19 mouse cellular contexts compared by ENCODE assay signal in the genomic region with DNA sequence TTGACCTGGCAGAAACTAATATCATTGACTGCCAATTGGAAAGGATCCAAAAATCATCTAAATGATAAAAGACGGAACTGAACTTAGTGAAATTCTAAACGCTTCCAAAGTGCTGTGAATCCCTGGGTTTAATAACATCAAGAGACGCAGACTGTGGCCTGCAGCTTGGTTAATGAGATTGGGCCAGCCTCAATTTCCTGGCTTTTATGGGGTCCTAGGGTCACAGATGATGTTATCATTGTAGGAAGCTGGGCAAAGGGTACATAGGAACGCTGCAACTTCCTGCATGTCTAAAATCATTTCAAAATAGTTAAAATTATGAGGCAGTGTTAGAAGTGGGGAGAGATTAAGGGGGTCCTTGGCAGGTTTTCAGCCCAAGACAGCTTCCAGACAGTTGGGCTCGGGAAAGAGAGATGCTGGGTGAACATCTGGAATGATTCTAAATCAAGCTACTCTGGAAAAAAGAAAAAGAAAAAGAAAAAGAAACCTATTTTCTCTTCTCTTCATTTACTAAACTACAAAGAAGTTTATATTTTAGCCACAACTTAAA. TPM values are rescaled to one million over a fixed set of nuclear protein-coding genes. Genes with fewer than 3 reads are reported as not detected.
DNase-seq lines count a peak whose midpoint lies in the region; ATAC-seq and TF ChIP-seq lines count a peak whose summit lies in the region.
"Had no signal": no experiment of that assay in that cellular context is flagged by ENCODE, and none has a peak within 500 bp of the region (broad histone marks: within the 10 kb centered on the region; RNA-seq: fewer than 3 reads in every experiment).

No protein-coding gene starts in this region.

- no peaks in the 10 kb centered on the region for H3K36me3 ChIP-seq in limb, embryonic 11.5 days (ENCODE audit: control insufficient read depth, insufficient read depth, low read length)
- no peaks in the 10 kb centered on the region for H3K36me3 ChIP-seq in limb, embryonic 10.5 days
- no peaks in the 10 kb centered on the region; the same call in 1 of the 2 replicates for H3K36me3 ChIP-seq in embryonic facial prominence, embryonic 13.5 days
- no peaks in the 10 kb centered on the region for H3K36me3 ChIP-seq in intestine, embryonic 16.5 days (ENCODE audit: control insufficient read depth, insufficient read depth, low read length)
- no peaks in the 10 kb centered on the region for H3K36me3 ChIP-seq in limb, embryonic 14.5 days (ENCODE audit: control insufficient read depth, insufficient read depth, low read length)
- H3K36me3 ChIP-seq in forebrain, embryonic 13.5 days (ENCODE audit: poor library complexity, severe bottlenecking), result no peaks in the 10 kb centered on the region
- H3K36me3 ChIP-seq in hindbrain, embryonic 11.5 days (ENCODE audit: control insufficient read depth, insufficient read depth, low read length), result no peaks in the 10 kb centered on the region
- H3K36me3 ChIP-seq: embryonic facial prominence, embryonic 15.5 days; heart, embryonic 12.5 days; liver, embryonic 12.5 days; midbrain, embryonic 13.5 days had no signal

- WGBS in limb, embryonic 11.5 days, result 12% methylated on average over 5 of the region's 5 CpGs
- 28% methylated on average over 5 of the region's 5 CpGs for WGBS in limb, embryonic 10.5 days
- WGBS in embryonic facial prominence, embryonic 13.5 days, result 26% methylated on average over 5 of the region's 5 CpGs
- WGBS in intestine, embryonic 16.5 days, result 35% methylated on average over 5 of the region's 5 CpGs
- WGBS in limb, embryonic 14.5 days, result 17% methylated on average over 5 of the region's 5 CpGs
- 77% methylated on average over 5 of the region's 5 CpGs for WGBS in forebrain, embryonic 13.5 days
- 82% methylated on average over 5 of the region's 5 CpGs for WGBS in hindbrain, embryonic 11.5 days

- no peaks in the 10 kb centered on the region for H3K9me3 ChIP-seq in limb, embryonic 11.5 days (ENCODE audit: control insufficient read depth, low read length)
- H3K9me3 ChIP-seq in limb, embryonic 10.5 days (replicated peaks), result no peaks in the 10 kb centered on the region
- H3K9me3 ChIP-seq in embryonic facial prominence, embryonic 13.5 days, result no peaks in the 10 kb centered on the region
- H3K9me3 ChIP-seq in intestine, embryonic 16.5 days (ENCODE audit: control insufficient read depth, low read length), result no peaks in the 10 kb centered on the region
- H3K9me3 ChIP-seq in limb, embryonic 14.5 days (ENCODE audit: control insufficient read depth, low read length), result no peaks in the 10 kb centered on the region
- no peaks in the 10 kb centered on the region for H3K9me3 ChIP-seq in forebrain, embryonic 13.5 days (replicated peaks)
- H3K9me3 ChIP-seq in hindbrain, embryonic 11.5 days (ENCODE audit: control insufficient read depth, low read length), result no peaks in the 10 kb centered on the region
- H3K9me3 ChIP-seq: embryonic facial prominence, embryonic 15.5 days; liver, embryonic 12.5 days; midbrain, embryonic 13.5 days had no signal

- peak; percentile 29 for DNase-seq in limb, embryonic 11.5 days (ENCODE audit: low spot score)
- no peak for DNase-seq in limb, embryonic 10.5 days (ENCODE audit: low spot score)
- peak; percentile 42 for DNase-seq in limb, embryonic 14.5 days (ENCODE audit: low spot score)
- no peak for DNase-seq in hindbrain, embryonic 11.5 days (ENCODE audit: low spot score)
- DNase-seq: adrenal gland, adult 2 months; cerebellum, adult 8-10 months; forebrain, postnatal 0 days; gastrocnemius, adult 2 months; heart, postnatal 14 days; lung, adult 2 months; retina, postnatal 1 day had no signal

- no peak overlapping the region for H3K4me2 ChIP-seq in limb, embryonic 11.5 days (ENCODE audit: low read depth, severe bottlenecking)
- H3K4me2 ChIP-seq in embryonic facial prominence, embryonic 13.5 days, result no peak overlapping the region
- H3K4me2 ChIP-seq in intestine, embryonic 16.5 days (ENCODE audit: low read depth, low read length), result no peak overlapping the region
- H3K4me2 ChIP-seq in limb, embryonic 14.5 days (replicated peaks; ENCODE audit: low read depth, low read length, severe bottlenecking), result no peak overlapping the region
- no peak overlapping the region for H3K4me2 ChIP-seq in forebrain, embryonic 13.5 days
- no peak overlapping the region for H3K4me2 ChIP-seq in hindbrain, embryonic 11.5 days (replicated peaks; ENCODE audit: low read depth, low read length)
- H3K4me2 ChIP-seq: embryonic facial prominence, embryonic 15.5 days; heart, embryonic 12.5 days; hindbrain, embryonic 14.5 days; liver, embryonic 12.5 days; midbrain, embryonic 13.5 days had no signal

- no peaks in the 10 kb centered on the region for H3K27me3 ChIP-seq in limb, embryonic 11.5 days (ENCODE audit: control insufficient read depth, insufficient read depth, low read length)
- no peaks in the 10 kb centered on the region for H3K27me3 ChIP-seq in limb, embryonic 10.5 days (ENCODE audit: low read depth, poor library complexity, severe bottlenecking)
- H3K27me3 ChIP-seq in embryonic facial prominence, embryonic 13.5 days, result no peaks in the 10 kb centered on the region
- H3K27me3 ChIP-seq in intestine, embryonic 16.5 days (replicated peaks; ENCODE audit: control insufficient read depth, insufficient read depth, low read length), result no peaks in the 10 kb centered on the region
- H3K27me3 ChIP-seq in limb, embryonic 14.5 days (ENCODE audit: control insufficient read depth, insufficient read depth, low read length), result no peaks in the 10 kb centered on the region
- H3K27me3 ChIP-seq in forebrain, embryonic 13.5 days, result no peaks in the 10 kb centered on the region
- no peaks in the 10 kb centered on the region for H3K27me3 ChIP-seq in hindbrain, embryonic 11.5 days (ENCODE audit: control insufficient read depth, insufficient read depth, low read length)
- H3K27me3 ChIP-seq: embryonic facial prominence, embryonic 15.5 days; heart, embryonic 12.5 days; liver, embryonic 12.5 days; midbrain, embryonic 13.5 days had no signal

- no peak overlapping the region for H3K27ac ChIP-seq in limb, embryonic 11.5 days (replicated peaks; ENCODE audit: low read depth, low read length)
- H3K27ac ChIP-seq in limb, embryonic 10.5 days, result no peak overlapping the region
- peak overlapping the region; percentile 60 for H3K27ac ChIP-seq in embryonic facial prominence, embryonic 13.5 days
- H3K27ac ChIP-seq in intestine, embryonic 16.5 days (ENCODE audit: low read length), result peak overlapping the region; percentile 39; the same call in 1 of the 2 replicates
- no peak overlapping the region for H3K27ac ChIP-seq in limb, embryonic 14.5 days (replicated peaks; ENCODE audit: low read depth, low read length)
- no peak overlapping the region for H3K27ac ChIP-seq in forebrain, embryonic 13.5 days
- H3K27ac ChIP-seq in hindbrain, embryonic 11.5 days (ENCODE audit: low read depth, low read length), result no peak overlapping the region
- H3K27ac ChIP-seq: gastrocnemius, adult 2 months; hindbrain, embryonic 14.5 days; liver, embryonic 12.5 days; midbrain, embryonic 13.5 days had no signal

- ATAC-seq in limb, embryonic 11.5 days (ENCODE audit: insufficient number of reproducible peaks, low FRiP score, low TSS enrichment, low read depth), result no peak
- no peak for ATAC-seq in embryonic facial prominence, embryonic 13.5 days (ENCODE audit: insufficient number of reproducible peaks, insufficient read depth, low FRiP score, low TSS enrichment, low read depth)
- 0 out of 2 replicates have a peak, but pooled peaks have one; percentile 50 for ATAC-seq in intestine, embryonic 16.5 days
- no peak for ATAC-seq in limb, embryonic 14.5 days (ENCODE audit: low FRiP score, low read depth)
- no peak for ATAC-seq in forebrain, embryonic 13.5 days
- no peak for ATAC-seq in hindbrain, embryonic 11.5 days (ENCODE audit: low FRiP score)
- ATAC-seq: forebrain, postnatal 0 days; liver, embryonic 12.5 days; midbrain, embryonic 13.5 days had no signal

- H3K9ac ChIP-seq in limb, embryonic 11.5 days (ENCODE audit: low read length), result no peak overlapping the region
- no peak overlapping the region; the same call in 1 of the 2 replicates for H3K9ac ChIP-seq in embryonic facial prominence, embryonic 13.5 days
- no peak overlapping the region for H3K9ac ChIP-seq in intestine, embryonic 16.5 days (ENCODE audit: low read depth, low read length)
- no peak overlapping the region for H3K9ac ChIP-seq in limb, embryonic 14.5 days (ENCODE audit: low read depth, low read length, severe bottlenecking)
- H3K9ac ChIP-seq in forebrain, embryonic 13.5 days, result no peak overlapping the region
- no peak overlapping the region for H3K9ac ChIP-seq in hindbrain, embryonic 11.5 days (ENCODE audit: low read depth, low read length)
- H3K9ac ChIP-seq: embryonic facial prominence, embryonic 15.5 days; forebrain, postnatal 0 days; heart, embryonic 12.5 days; hindbrain, embryonic 14.5 days; liver, embryonic 12.5 days; midbrain, embryonic 13.5 days had no signal

- peaks cover 14% of the 10 kb centered on the region for H3K4me1 ChIP-seq in limb, embryonic 11.5 days (ENCODE audit: control insufficient read depth, insufficient read depth, low read length)
- H3K4me1 ChIP-seq in limb, embryonic 10.5 days, result peaks cover 42% of the 10 kb centered on the region
- peaks cover 50% of the 10 kb centered on the region for H3K4me1 ChIP-seq in embryonic facial prominence, embryonic 13.5 days
- peaks cover 46% of the 10 kb centered on the region for H3K4me1 ChIP-seq in intestine, embryonic 16.5 days (ENCODE audit: control insufficient read depth, insufficient read depth, low read length)
- peaks cover 19% of the 10 kb centered on the region for H3K4me1 ChIP-seq in limb, embryonic 14.5 days (ENCODE audit: control insufficient read depth, insufficient read depth, low read length)
- peaks cover 7% of the 10 kb centered on the region for H3K4me1 ChIP-seq in forebrain, embryonic 13.5 days
- H3K4me1 ChIP-seq in hindbrain, embryonic 11.5 days (replicated peaks; ENCODE audit: control insufficient read depth, insufficient read depth, low read length), result no peaks in the 10 kb centered on the region; the same call in 1 of the 2 replicates

- TF ChIP-seq POLR2A in limb, embryonic 14.5 days (IDR thresholded peaks at IDR 0.05; ENCODE audit: borderline replicate concordance, extremely low read depth, insufficient read depth, insufficient read length), result no peak

- H3K4me3 ChIP-seq in limb, embryonic 11.5 days (ENCODE audit: low read depth, low read length), result no peak overlapping the region
- H3K4me3 ChIP-seq in limb, embryonic 10.5 days, result no peak overlapping the region
- H3K4me3 ChIP-seq in embryonic facial prominence, embryonic 13.5 days, result no peak overlapping the region
- H3K4me3 ChIP-seq in intestine, embryonic 16.5 days (ENCODE audit: low read length), result no peak overlapping the region
- no peak overlapping the region for H3K4me3 ChIP-seq in limb, embryonic 14.5 days (replicated peaks; ENCODE audit: low read length)
- no peak overlapping the region for H3K4me3 ChIP-seq in forebrain, embryonic 13.5 days
- H3K4me3 ChIP-seq in hindbrain, embryonic 11.5 days (ENCODE audit: low read depth, low read length), result no peak overlapping the region
- H3K4me3 ChIP-seq: embryonic facial prominence, embryonic 15.5 days; gastrocnemius, adult 2 months; heart, embryonic 12.5 days; liver, embryonic 12.5 days; midbrain, embryonic 13.5 days had no signal

RNA-seq across cellular contexts. Expression of gene Chst15, which starts 17.3 kb away (rescaled TPM):
- 9.7 and 11.0 TPM in 2 replicates for polyA plus RNA-seq in limb, embryonic 11.5 days (2014; fragmentation: Nextera tagmentation; extraction: Ambion mirVana)
- polyA plus RNA-seq in limb, embryonic 10.5 days (2016; fragmentation: Nextera tagmentation; extraction: Ambion mirVana), result 9.2 and 9.6 TPM in 2 replicates
- 30.2 and 30.4 TPM in 2 replicates for polyA plus RNA-seq in embryonic facial prominence, embryonic 13.5 days (2015; fragmentation: Nextera tagmentation; extraction: Ambion mirVana)
- 20.6 and 21.1 TPM in 2 replicates for polyA plus RNA-seq in intestine, embryonic 16.5 days (2015; fragmentation: Nextera tagmentation; extraction: Ambion mirVana)
- polyA plus RNA-seq in limb, embryonic 14.5 days (2012; rRNA removed), result 16.1 and 19.1 TPM in 2 replicates
- 16.4 and 21.7 TPM in 2 replicates for polyA plus RNA-seq in limb, embryonic 14.5 days (2014; fragmentation: Nextera tagmentation; extraction: Ambion mirVana)
- polyA plus RNA-seq in forebrain, embryonic 13.5 days (2015; fragmentation: Nextera tagmentation; extraction: Ambion mirVana), result 13.6 and 14.7 TPM in 2 replicates
- 25.5 and 28.3 TPM in 2 replicates for polyA plus RNA-seq in hindbrain, embryonic 11.5 days (2014; fragmentation: Nextera tagmentation; extraction: Ambion mirVana)

Comparison
In these comparisons a context has a peak if more than half of its experiments do, and no peak if none do; other contexts are left out.
1. DNase-seq: peak in limb, embryonic 11.5 days (single experiment) and limb, embryonic 14.5 days (single experiment); none in limb, embryonic 10.5 days (single experiment) and hindbrain, embryonic 11.5 days (single experiment).
2. H3K27ac ChIP-seq: peak in embryonic facial prominence, embryonic 13.5 days (single experiment) and intestine, embryonic 16.5 days (single experiment); none in limb, embryonic 11.5 days (single experiment), limb, embryonic 10.5 days (single experiment), limb, embryonic 14.5 days (single experiment), forebrain, embryonic 13.5 days (single experiment) and hindbrain, embryonic 11.5 days (single experiment).